Mouse (Mus musculus): ENCODE measurements at regions not wholly inside any gene's neighbourhood (a gene's known extent, or its start where the extent isn't known, plus 50 kb on each side); places are given as distances from the start of the nearest gene placed in this dataset.

DNA sequence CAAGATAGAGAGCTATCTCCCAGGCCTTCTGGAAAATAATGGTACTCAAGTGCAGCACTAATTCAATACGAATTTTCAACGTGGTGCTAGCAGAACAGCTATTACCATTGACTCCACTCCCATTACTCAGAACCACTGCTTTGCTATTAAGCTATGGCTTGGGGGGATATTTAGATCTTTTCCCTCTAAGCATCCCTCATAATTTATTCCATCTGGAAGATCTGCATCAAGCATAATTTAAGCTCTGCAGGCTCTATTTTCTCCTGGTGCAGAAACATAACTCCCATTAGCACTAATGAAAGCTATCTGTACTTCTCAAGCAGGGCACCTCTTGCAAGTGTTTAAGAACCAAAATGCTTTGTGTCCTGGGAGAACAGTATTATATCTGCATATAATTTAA lies 247.0 kb downstream of the S1pr1 start:
- no peak for DNase-seq (ENCODE audit: low spot score in 2 of 2)

- no peak for DNase-seq (ENCODE audit: low spot score in 2 of 2)
Measured at GRCm38 (mm10) chr3:115462623-115463022, 252.2 kb downstream of the S1pr1 start.

Small RNAs in the stretch of these regions (microRNA-seq; reads per million reads assigned to microRNA genes)
- 0 reads per million in 2 experiments for gene Gm25347 (ENCODE audit: borderline number of aligned reads in 2 of 2)
